Mouse (Mus musculus): ENCODE data around the gene Rapgef3. TPM values are rescaled to one million over a fixed set of nuclear protein-coding genes. Genes with fewer than 3 reads are reported as not detected.

Rapgef3 gene
- polyA plus RNA-seq (2016; fragmentation: Nextera tagmentation; extraction: Ambion mirVana) = 10.2 and 13.4 TPM in 2 replicates

GRCm38 (mm10) chr15:97767280-97768186 is at the start of gene Rapgef3:
Gene Rapgef3, minus strand, starts transcription at chr15:97767972.
- peaks cover 84% of the 10 kb centered on the region for H3K27me3 ChIP-seq (ENCODE audit: insufficient read depth, poor library complexity, severe bottlenecking)
- H3K4me1 ChIP-seq = peaks cover 63% of the 10 kb centered on the region
- H3K4me3 ChIP-seq = peak within 1 kb of the TSS; percentile 64
- H3K27ac ChIP-seq = peak within 1 kb of the TSS; percentile 90
- under 1% methylated on average over 44 of the region's 44 CpGs for WGBS
- peak; percentile 89 for DNase-seq (ENCODE audit: low spot score)
- H3K36me3 ChIP-seq = no peaks in the 10 kb centered on the region
- H3K9me3 ChIP-seq = no peaks in the 10 kb centered on the region

- Histone ChIP-seq H3K36me3 (peaks cover 34% of the 10 kb centered on the region), H3K4me1 (peaks cover 56% of the 10 kb centered on the region), H3K27ac (no peak overlapping the region), H3K9me3 (no peaks in the 10 kb centered on the region), H3K27me3 (ENCODE audit: insufficient read depth, poor library complexity, severe bottlenecking) (no peaks in the 10 kb centered on the region), H3K4me3 (no peak overlapping the region)
- DNase-seq (ENCODE audit: low spot score) = no peak
- 91% methylated on average over 17 of the region's 17 CpGs for WGBS
These were observed 48.6 kb upstream of the Rapgef3 start for GRCm38 (mm10) chr15:97816199-97816994.

GRCm38 (mm10) chr15:97815254-97815653 is 47.5 kb upstream of the Rapgef3 start:
- Histone ChIP-seq H3K4me1 (peaks cover 48% of the 10 kb centered on the region), H3K27ac (no peak overlapping the region), H3K9me3 (no peaks in the 10 kb centered on the region), H3K4me3 (no peak overlapping the region), H3K27me3 (ENCODE audit: insufficient read depth, poor library complexity, severe bottlenecking) (no peaks in the 10 kb centered on the region), H3K36me3 (peaks cover 41% of the 10 kb centered on the region)
- WGBS = 84% methylated on average over 4 of the region's 4 CpGs
- DNase-seq (ENCODE audit: low spot score) = no peak

- WGBS = 42% methylated on average over 5 of the region's 5 CpGs
- Histone ChIP-seq H3K27me3 (ENCODE audit: insufficient read depth, poor library complexity, severe bottlenecking) (peaks cover 1% of the 10 kb centered on the region; the same call in 1 of the 2 replicates), H3K9me3 (no peaks in the 10 kb centered on the region), H3K4me3 (no peak overlapping the region), H3K36me3 (peaks cover 41% of the 10 kb centered on the region), H3K4me1 (peaks cover 46% of the 10 kb centered on the region), H3K27ac (peak overlapping the region; percentile 36)
- no peak for DNase-seq (ENCODE audit: low spot score)
These were observed 46.9 kb upstream of the Rapgef3 start for GRCm38 (mm10) chr15:97814703-97815102.

- no peak for DNase-seq (ENCODE audit: low spot score)
- H3K27me3 ChIP-seq (ENCODE audit: insufficient read depth, poor library complexity, severe bottlenecking) = peaks cover 9% of the 10 kb centered on the region; the same call in 1 of the 2 replicates
These were observed 45.9 kb upstream of the Rapgef3 start for GRCm38 (mm10) chr15:97813452-97814204.

GRCm38 (mm10) chr15:97812875-97813274 is 45.1 kb upstream of the Rapgef3 start:
- Histone ChIP-seq H3K27me3 (ENCODE audit: insufficient read depth, poor library complexity, severe bottlenecking) (peaks cover 11% of the 10 kb centered on the region; the same call in 1 of the 2 replicates), H3K9me3 (no peaks in the 10 kb centered on the region), H3K4me1 (peaks cover 44% of the 10 kb centered on the region), H3K4me3 (no peak overlapping the region), H3K36me3 (peaks cover 60% of the 10 kb centered on the region), H3K27ac (no peak overlapping the region)
- DNase-seq (ENCODE audit: low spot score) = no peak
- whole genome bisulfite sequencing = 78% methylated on average over 7 of the region's 7 CpGs

More at GRCm38 (mm10) chr15:97813452-97814204, 45.9 kb upstream of the Rapgef3 start:
- no peak overlapping the region for H3K4me3 ChIP-seq
- peak overlapping the region; percentile 47 for H3K27ac ChIP-seq
- H3K4me1 ChIP-seq = peaks cover 45% of the 10 kb centered on the region
- no peaks in the 10 kb centered on the region for H3K9me3 ChIP-seq
- 58% methylated on average over 21 of the region's 21 CpGs for WGBS
- peaks cover 52% of the 10 kb centered on the region for H3K36me3 ChIP-seq

GRCm38 (mm10) chr15:97812126-97812525 is 44.4 kb upstream of the Rapgef3 start:
- no peak overlapping the region for H3K4me3 ChIP-seq
- peaks cover 67% of the 10 kb centered on the region for H3K36me3 ChIP-seq
- peaks cover 11% of the 10 kb centered on the region; the same call in 1 of the 2 replicates for H3K27me3 ChIP-seq (ENCODE audit: insufficient read depth, poor library complexity, severe bottlenecking)
- peak overlapping the region; percentile 9; the same call in 1 of the 2 replicates for H3K27ac ChIP-seq
- WGBS = 77% methylated on average over 6 of the region's 6 CpGs
- DNase-seq (ENCODE audit: low spot score) = no peak
- H3K4me1 ChIP-seq = peaks cover 48% of the 10 kb centered on the region
- no peaks in the 10 kb centered on the region for H3K9me3 ChIP-seq

GRCm38 (mm10) chr15:97811307-97811706 is 43.5 kb upstream of the Rapgef3 start:
- 84% methylated on average over 9 of the region's 9 CpGs for WGBS
- no peak for DNase-seq (ENCODE audit: low spot score)
- H3K27me3 ChIP-seq (ENCODE audit: insufficient read depth, poor library complexity, severe bottlenecking) = peaks cover 11% of the 10 kb centered on the region; the same call in 1 of the 2 replicates
- peaks cover 48% of the 10 kb centered on the region for H3K4me1 ChIP-seq
- H3K36me3 ChIP-seq = peaks cover 69% of the 10 kb centered on the region
- no peak overlapping the region for H3K27ac ChIP-seq
- H3K4me3 ChIP-seq = no peak overlapping the region
- no peaks in the 10 kb centered on the region for H3K9me3 ChIP-seq

GRCm38 (mm10) chr15:97810399-97810798 is 42.6 kb upstream of the Rapgef3 start:
- WGBS = 90% methylated on average over 5 of the region's 5 CpGs
- peaks cover 46% of the 10 kb centered on the region for H3K4me1 ChIP-seq
- H3K9me3 ChIP-seq = no peaks in the 10 kb centered on the region
- peaks cover 69% of the 10 kb centered on the region for H3K36me3 ChIP-seq
- no peak overlapping the region for H3K4me3 ChIP-seq
- H3K27ac ChIP-seq = no peak overlapping the region
- peaks cover 11% of the 10 kb centered on the region; the same call in 1 of the 2 replicates for H3K27me3 ChIP-seq (ENCODE audit: insufficient read depth, poor library complexity, severe bottlenecking)
- no peak for DNase-seq (ENCODE audit: low spot score)

- DNase-seq (ENCODE audit: low spot score) = no peak
- 86% methylated on average over 5 of the region's 5 CpGs for WGBS
- peaks cover 11% of the 10 kb centered on the region; the same call in 1 of the 2 replicates for H3K27me3 ChIP-seq (ENCODE audit: insufficient read depth, poor library complexity, severe bottlenecking)
- no peaks in the 10 kb centered on the region for H3K9me3 ChIP-seq
- peaks cover 68% of the 10 kb centered on the region for H3K36me3 ChIP-seq
- peaks cover 41% of the 10 kb centered on the region for H3K4me1 ChIP-seq
- H3K4me3 ChIP-seq = no peak overlapping the region
- H3K27ac ChIP-seq = no peak overlapping the region
These were observed 42.2 kb upstream of the Rapgef3 start for GRCm38 (mm10) chr15:97809942-97810341.

- Histone ChIP-seq H3K4me3 (no peak overlapping the region), H3K9me3 (no peaks in the 10 kb centered on the region), H3K4me1 (peaks cover 34% of the 10 kb centered on the region), H3K27me3 (ENCODE audit: insufficient read depth, poor library complexity, severe bottlenecking) (peaks cover 11% of the 10 kb centered on the region; the same call in 1 of the 2 replicates), H3K36me3 (peaks cover 69% of the 10 kb centered on the region), H3K27ac (no peak overlapping the region)
- 75% methylated on average over 14 of the region's 14 CpGs for WGBS
- DNase-seq (ENCODE audit: low spot score) = no peak
These were observed 41.4 kb upstream of the Rapgef3 start for GRCm38 (mm10) chr15:97809206-97809605.

- Histone ChIP-seq H3K4me3 (no peak overlapping the region), H3K4me1 (peaks cover 27% of the 10 kb centered on the region), H3K36me3 (peaks cover 69% of the 10 kb centered on the region), H3K27ac (no peak overlapping the region; the same call in 1 of the 2 replicates), H3K27me3 (ENCODE audit: insufficient read depth, poor library complexity, severe bottlenecking) (peaks cover 11% of the 10 kb centered on the region; the same call in 1 of the 2 replicates), H3K9me3 (no peaks in the 10 kb centered on the region)
- no peak for DNase-seq (ENCODE audit: low spot score)
- WGBS = 86% methylated on average over 14 of the region's 14 CpGs
These were observed 40.8 kb upstream of the Rapgef3 start for GRCm38 (mm10) chr15:97808532-97808931.
